Mouse (Mus musculus): Measurements from ENCODE around the gene Tmem179.

- no peak for TF ChIP-seq CTCF (IDR thresholded peaks at IDR 0.05; ENCODE audit: low read depth)
- TF ChIP-seq EP300 (IDR thresholded peaks at IDR 0.05; ENCODE audit: low read depth): no peak
Measured at GRCm38 (mm10) chr12:112489535-112489934, 27.0 kb downstream of the Tmem179 start.

Measured in liver, postnatal 0 days (tissue).